Mouse (Mus musculus): ENCODE results near the gene Map3k13. TPM values are rescaled to one million over a fixed set of nuclear protein-coding genes. Genes with fewer than 3 reads are reported as not detected.
A peak's percentile ranks its signal among the peaks of the same experiment; 100 is the strongest.
"Not testable (repeated sequence)": the region's sequence is repeated elsewhere in the genome, so short reads cannot be mapped to it uniquely, and the experiment has no call there.

The Map3k13 gene
- polyA plus RNA-seq, 1 experiment from 2014 or later: 0.84 TPM

GRCm38 (mm10) chr16:21869879-21870278 is 75.7 kb downstream of the Map3k13 start:
- ATAC-seq (ENCODE audit: insufficient number of reproducible peaks, low FRiP score): no peak
- H3K4me1 ChIP-seq (replicated peaks): peaks cover 4% of the 10 kb centered on the region
- no peaks in the 10 kb centered on the region for H3K27me3 ChIP-seq (replicated peaks)
- H3K9ac ChIP-seq: no peak overlapping the region
- no peaks in the 10 kb centered on the region for H3K36me3 ChIP-seq
- H3K27ac ChIP-seq (ENCODE audit: poor library complexity, severe bottlenecking): no peak overlapping the region
- no peak overlapping the region for H3K4me2 ChIP-seq
- H3K9me3 ChIP-seq (replicated peaks): no peaks in the 10 kb centered on the region
- WGBS: 74% methylated on average over 4 of the region's 4 CpGs
- no peak overlapping the region for H3K4me3 ChIP-seq

- H3K27ac ChIP-seq (ENCODE audit: poor library complexity, severe bottlenecking): no peak overlapping the region
- no peak overlapping the region for H3K4me2 ChIP-seq
- no peaks in the 10 kb centered on the region for H3K9me3 ChIP-seq (replicated peaks)
- no peak overlapping the region for H3K4me3 ChIP-seq
- 84% methylated on average over 3 of the region's 3 CpGs for WGBS
- no peaks in the 10 kb centered on the region for H3K27me3 ChIP-seq (replicated peaks)
- no peak overlapping the region for H3K9ac ChIP-seq
- no peaks in the 10 kb centered on the region for H3K36me3 ChIP-seq
- H3K4me1 ChIP-seq (replicated peaks): no peaks in the 10 kb centered on the region
- no peak for ATAC-seq (ENCODE audit: insufficient number of reproducible peaks, low FRiP score)
Measured at GRCm38 (mm10) chr16:21877735-21878134, 83.6 kb downstream of the Map3k13 start.

GRCm38 (mm10) chr16:21878834-21879233 is 84.7 kb downstream of the Map3k13 start:
- WGBS: 79% methylated on average over 3 of the region's 3 CpGs
- no peaks in the 10 kb centered on the region for H3K27me3 ChIP-seq (replicated peaks)

GRCm38 (mm10) chr16:21881181-21881580 is 87.0 kb downstream of the Map3k13 start:
- Histone ChIP-seq H3K9me3 (replicated peaks) (no peaks in the 10 kb centered on the region), H3K4me1 (replicated peaks) (no peaks in the 10 kb centered on the region), H3K27me3 (replicated peaks) (no peaks in the 10 kb centered on the region), H3K4me3 (no peak overlapping the region), H3K36me3 (no peaks in the 10 kb centered on the region), H3K9ac (no peak overlapping the region), H3K4me2 (no peak overlapping the region), H3K27ac (ENCODE audit: poor library complexity, severe bottlenecking) (no peak overlapping the region)
- WGBS: 47% methylated on average over 6 of the region's 6 CpGs
- no peak for ATAC-seq (ENCODE audit: insufficient number of reproducible peaks, low FRiP score)

More at GRCm38 (mm10) chr16:21878834-21879233, 84.7 kb downstream of the Map3k13 start:
- Histone ChIP-seq H3K4me2 (no peak overlapping the region), H3K36me3 (no peaks in the 10 kb centered on the region), H3K9ac (no peak overlapping the region), H3K4me1 (replicated peaks) (no peaks in the 10 kb centered on the region), H3K27ac (ENCODE audit: poor library complexity, severe bottlenecking) (no peak overlapping the region), H3K9me3 (replicated peaks) (no peaks in the 10 kb centered on the region), H3K4me3 (no peak overlapping the region)
- ATAC-seq (ENCODE audit: insufficient number of reproducible peaks, low FRiP score): no peak

- Histone ChIP-seq H3K9ac (no peak overlapping the region), H3K4me2 (no peak overlapping the region), H3K36me3 (no peaks in the 10 kb centered on the region), H3K27me3 (replicated peaks) (no peaks in the 10 kb centered on the region), H3K9me3 (replicated peaks) (no peaks in the 10 kb centered on the region), H3K4me3 (no peak overlapping the region), H3K27ac (ENCODE audit: poor library complexity, severe bottlenecking) (no peak overlapping the region), H3K4me1 (replicated peaks) (no peaks in the 10 kb centered on the region)
- ATAC-seq (ENCODE audit: insufficient number of reproducible peaks, low FRiP score): no peak
- 62% methylated on average over 7 of the region's 7 CpGs for WGBS
Measured at GRCm38 (mm10) chr16:21881582-21882259, 87.6 kb downstream of the Map3k13 start.

- H3K4me3 ChIP-seq: no peak overlapping the region
- no peak overlapping the region for H3K4me2 ChIP-seq
- H3K27me3 ChIP-seq (replicated peaks): no peaks in the 10 kb centered on the region
- no peak for ATAC-seq (ENCODE audit: insufficient number of reproducible peaks, low FRiP score)
- H3K27ac ChIP-seq (ENCODE audit: poor library complexity, severe bottlenecking): no peak overlapping the region
- 69% methylated on average over 2 of the region's 2 CpGs for WGBS
- H3K36me3 ChIP-seq: no peaks in the 10 kb centered on the region
- no peak overlapping the region for H3K9ac ChIP-seq
- no peaks in the 10 kb centered on the region for H3K9me3 ChIP-seq (replicated peaks)
- no peaks in the 10 kb centered on the region for H3K4me1 ChIP-seq (replicated peaks)
Measured at GRCm38 (mm10) chr16:21887601-21888000, 93.5 kb downstream of the Map3k13 start.

GRCm38 (mm10) chr16:21893890-21894289 is 99.7 kb downstream of the Map3k13 start:
- H3K9ac ChIP-seq: no peak overlapping the region
- H3K4me3 ChIP-seq: no peak overlapping the region
- H3K4me2 ChIP-seq: no peak overlapping the region
- no peak overlapping the region for H3K27ac ChIP-seq (ENCODE audit: poor library complexity, severe bottlenecking)
- no peaks in the 10 kb centered on the region for H3K9me3 ChIP-seq (replicated peaks)
- ATAC-seq (ENCODE audit: insufficient number of reproducible peaks, low FRiP score): no peak
- no peaks in the 10 kb centered on the region for H3K36me3 ChIP-seq
- H3K27me3 ChIP-seq (replicated peaks): no peaks in the 10 kb centered on the region
- 79% methylated on average over 6 of the region's 6 CpGs for WGBS
- H3K4me1 ChIP-seq (replicated peaks): no peaks in the 10 kb centered on the region

- Histone ChIP-seq H3K4me3 (no peak overlapping the region), H3K9me3 (replicated peaks) (no peaks in the 10 kb centered on the region), H3K27ac (ENCODE audit: poor library complexity, severe bottlenecking) (no peak overlapping the region), H3K4me2 (no peak overlapping the region), H3K36me3 (no peaks in the 10 kb centered on the region; the same call in 1 of the 2 replicates), H3K9ac (no peak overlapping the region), H3K27me3 (replicated peaks) (no peaks in the 10 kb centered on the region), H3K4me1 (replicated peaks) (no peaks in the 10 kb centered on the region)
- WGBS: 66% methylated on average over 5 of the region's 5 CpGs
- no peak for ATAC-seq (ENCODE audit: insufficient number of reproducible peaks, low FRiP score)
Measured at GRCm38 (mm10) chr16:21901286-21901685, 107.1 kb downstream of the Map3k13 start.

GRCm38 (mm10) chr16:21904636-21905035 is 110.5 kb downstream of the Map3k13 start:
- H3K27ac ChIP-seq (ENCODE audit: poor library complexity, severe bottlenecking): no peak overlapping the region
- no peaks in the 10 kb centered on the region for H3K9me3 ChIP-seq (replicated peaks)
- peaks cover 7% of the 10 kb centered on the region; the same call in 1 of the 2 replicates for H3K4me1 ChIP-seq (replicated peaks)
- no peak overlapping the region for H3K4me2 ChIP-seq
- 83% methylated on average over 10 of the region's 10 CpGs for WGBS
- no peaks in the 10 kb centered on the region; the same call in 1 of the 2 replicates for H3K36me3 ChIP-seq
- no peak overlapping the region for H3K9ac ChIP-seq
- no peak for ATAC-seq (ENCODE audit: insufficient number of reproducible peaks, low FRiP score)
- no peaks in the 10 kb centered on the region for H3K27me3 ChIP-seq (replicated peaks)
- no peak overlapping the region for H3K4me3 ChIP-seq

- H3K4me1 ChIP-seq (replicated peaks): peaks cover 7% of the 10 kb centered on the region; the same call in 1 of the 2 replicates
- no peaks in the 10 kb centered on the region; the same call in 1 of the 2 replicates for H3K36me3 ChIP-seq
- H3K4me2 ChIP-seq: no peak overlapping the region
- no peaks in the 10 kb centered on the region for H3K9me3 ChIP-seq (replicated peaks)
- no peak for ATAC-seq (ENCODE audit: insufficient number of reproducible peaks, low FRiP score)
- no peak overlapping the region for H3K27ac ChIP-seq (ENCODE audit: poor library complexity, severe bottlenecking)
- H3K4me3 ChIP-seq: no peak overlapping the region
- no peak overlapping the region for H3K9ac ChIP-seq
- H3K27me3 ChIP-seq (replicated peaks): no peaks in the 10 kb centered on the region
- WGBS: 80% methylated on average over 7 of the region's 7 CpGs
Measured at GRCm38 (mm10) chr16:21905996-21906395, 111.8 kb downstream of the Map3k13 start.

- Histone ChIP-seq H3K9me3 (replicated peaks) (no peaks in the 10 kb centered on the region), H3K4me1 (replicated peaks) (peaks cover 7% of the 10 kb centered on the region; the same call in 1 of the 2 replicates), H3K27me3 (replicated peaks) (no peaks in the 10 kb centered on the region), H3K36me3 (no peaks in the 10 kb centered on the region; the same call in 1 of the 2 replicates), H3K4me2 (no peak overlapping the region), H3K4me3 (no peak overlapping the region), H3K9ac (no peak overlapping the region), H3K27ac (ENCODE audit: poor library complexity, severe bottlenecking) (no peak overlapping the region)
- ATAC-seq (ENCODE audit: insufficient number of reproducible peaks, low FRiP score): no peak
- WGBS: 88% methylated on average over 6 of the region's 6 CpGs
Measured at GRCm38 (mm10) chr16:21906902-21907301, 112.8 kb downstream of the Map3k13 start.

GRCm38 (mm10) chr16:21908906-21909305 is 114.8 kb downstream of the Map3k13 start:
- Histone ChIP-seq H3K4me1 (replicated peaks) (peaks cover 12% of the 10 kb centered on the region; the same call in 1 of the 2 replicates), H3K4me2 (peak overlapping the region; percentile 45)
- not testable (repeated sequence) for H3K9me3 ChIP-seq (replicated peaks); H3K4me3 ChIP-seq; H3K27ac ChIP-seq (ENCODE audit: poor library complexity, severe bottlenecking); H3K36me3 ChIP-seq; H3K9ac ChIP-seq; H3K27me3 ChIP-seq (replicated peaks); ATAC-seq (ENCODE audit: insufficient number of reproducible peaks, low FRiP score)
- WGBS: 38% methylated on average over 7 of the region's 8 CpGs
